Mouse (Mus musculus) embryonic fibroblast, embryonic 13.5 days (primary cell): ENCODE measurements around the gene Gm17660. TPM values are rescaled to one million over a fixed set of nuclear protein-coding genes. Genes with fewer than 3 reads are reported as not detected.

ENCODE experiments used
- H3K27ac ChIP-seq: 2 replicates; pipeline ENCODE4 v1.5.1; 2012; ENCODE audit warnings: low read length, control low read depth, inconsistent platforms; ENCODE audit not compliant: insufficient read depth
- H3K4me1 ChIP-seq: 2 replicates; pipeline ENCODE4 v1.6.1; 2011; ENCODE audit warnings: low read length; ENCODE audit not compliant: control insufficient read depth, insufficient read depth
- H3K4me3 ChIP-seq: 2 replicates; pipeline ENCODE4 v1.5.1; 2011; ENCODE audit warnings: mild to moderate bottlenecking, control low read depth, low read length; ENCODE audit not compliant: insufficient read depth
- CTCF ChIP-seq: IDR thresholded peaks from 2 replicates; pipeline ENCODE4 v1.5.1; 2011; ENCODE audit warnings: mild to moderate bottlenecking, control low read depth, low read length, moderate library complexity, borderline replicate concordance; ENCODE audit not compliant: insufficient read depth
- POLR2A ChIP-seq: IDR thresholded peaks from 2 replicates; pipeline ENCODE4 v1.6.1; 2011; ENCODE audit warnings: low read depth, mild to moderate bottlenecking, control low read depth, low read length, moderate library complexity
- polyA plus RNA-seq: library from polyadenylated mRNA; stranded (reverse); fragments of >200 nt; gene quantifications from 2 replicates; pipeline ENCODE4 v1.2.4, GENCODE M21; 2011; ENCODE audit warnings: low read depth; ENCODE audit not compliant: missing spikeins, insufficient read length

The Gm17660 gene
- not detected in 2 replicates for polyA plus RNA-seq

GRCm38 (mm10) chr5:104077508-104077907, at the start of gene Gm17660:
TSS of gene Gm17660 (minus strand) at chr5:104077608.
- Histone ChIP-seq H3K4me3 (no peak within 1 kb of the TSS), H3K27ac (no peak within 1 kb of the TSS), H3K4me1 (no peaks in the 10 kb centered on the region)
- TF ChIP-seq POLR2A (no peak), CTCF (no peak)

GRCm38 (mm10) chr5:104126561-104127320, 49.3 kb upstream of the Gm17660 start:
- TF ChIP-seq CTCF (no peak), POLR2A (no peak)
- no peak overlapping the region for H3K27ac ChIP-seq
- H3K4me1 ChIP-seq, result peaks cover 8% of the 10 kb centered on the region
- no peak overlapping the region for H3K4me3 ChIP-seq

GRCm38 (mm10) chr5:104124016-104124658, 46.7 kb upstream of the Gm17660 start:
- TF ChIP-seq POLR2A (no peak), CTCF (no peak)
- H3K4me1 ChIP-seq, result peaks cover 8% of the 10 kb centered on the region
- no peak overlapping the region for H3K27ac ChIP-seq
- no peak overlapping the region for H3K4me3 ChIP-seq

DNA sequence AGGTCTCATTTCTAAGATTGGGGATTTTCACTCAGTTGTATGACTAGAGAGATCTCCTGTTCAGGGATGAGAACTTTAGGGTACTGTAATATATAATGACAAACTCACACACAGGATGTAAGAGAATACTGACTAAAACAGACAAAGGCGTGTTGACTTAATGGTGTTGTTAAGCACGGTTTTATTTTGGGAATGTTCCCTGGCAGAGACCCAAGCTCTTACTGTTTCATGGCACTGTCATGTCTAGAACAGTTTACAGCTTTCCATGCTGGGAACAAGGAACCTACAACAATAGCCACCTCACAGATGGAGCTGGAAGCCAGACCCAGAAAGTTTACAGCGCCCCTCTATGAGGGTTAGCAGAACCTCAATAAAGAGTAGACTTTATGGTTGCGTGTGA, 38.5 kb upstream of the Gm17660 start:
- TF ChIP-seq POLR2A (no peak), CTCF (no peak)
- H3K27ac ChIP-seq, result no peak overlapping the region
- no peak overlapping the region for H3K4me3 ChIP-seq
- H3K4me1 ChIP-seq, result peaks cover 4% of the 10 kb centered on the region

- H3K4me1 ChIP-seq, result peaks cover 4% of the 10 kb centered on the region
- TF ChIP-seq POLR2A, result no peak
- TF ChIP-seq CTCF, result no peak
- H3K4me3 ChIP-seq, result no peak overlapping the region
- H3K27ac ChIP-seq, result no peak overlapping the region
Observed at GRCm38 (mm10) chr5:104115118-104115517, 37.7 kb upstream of the Gm17660 start.

- Histone ChIP-seq H3K27ac (no peak within 1 kb of the TSS), H3K4me3 (no peak within 1 kb of the TSS), H3K4me1 (peaks cover 8% of the 10 kb centered on the region)
- TF ChIP-seq POLR2A (no peak), CTCF (no peak)
Observed at GRCm38 (mm10) chr5:104113491-104114172, 36.2 kb upstream of the Gm17660 start, which contains the start of gene Sparcl1. TSS of gene Sparcl1 (minus strand) at chr5:104113733.

DNA sequence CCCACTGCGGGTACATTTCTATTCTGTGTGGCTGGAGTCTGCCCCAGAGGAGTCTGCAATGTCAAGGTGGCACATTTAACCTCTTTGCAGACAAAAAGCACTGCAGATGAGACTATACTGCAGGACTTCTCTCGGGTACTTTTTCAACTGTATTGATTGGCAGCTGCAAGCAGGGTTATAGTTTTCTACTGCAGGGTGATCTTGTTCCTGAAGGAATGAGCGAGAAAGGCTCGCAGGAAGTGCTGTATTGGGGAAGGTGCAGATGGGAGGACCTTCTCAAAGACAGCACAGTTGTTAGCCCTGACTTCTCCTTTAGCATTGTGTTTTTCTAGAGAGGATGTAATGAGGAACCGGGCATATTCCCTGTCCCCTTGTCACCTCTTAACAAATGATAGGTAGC, 35.1 kb upstream of the Gm17660 start:
- Histone ChIP-seq H3K4me3 (no peak overlapping the region), H3K27ac (no peak overlapping the region), H3K4me1 (peaks cover 8% of the 10 kb centered on the region)
- TF ChIP-seq CTCF (no peak), POLR2A (no peak)

GRCm38 (mm10) chr5:104112016-104112415, 34.6 kb upstream of the Gm17660 start:
- Histone ChIP-seq H3K4me3 (no peak overlapping the region), H3K27ac (no peak overlapping the region), H3K4me1 (peaks cover 8% of the 10 kb centered on the region)
- TF ChIP-seq POLR2A (no peak), CTCF (no peak)

DNA sequence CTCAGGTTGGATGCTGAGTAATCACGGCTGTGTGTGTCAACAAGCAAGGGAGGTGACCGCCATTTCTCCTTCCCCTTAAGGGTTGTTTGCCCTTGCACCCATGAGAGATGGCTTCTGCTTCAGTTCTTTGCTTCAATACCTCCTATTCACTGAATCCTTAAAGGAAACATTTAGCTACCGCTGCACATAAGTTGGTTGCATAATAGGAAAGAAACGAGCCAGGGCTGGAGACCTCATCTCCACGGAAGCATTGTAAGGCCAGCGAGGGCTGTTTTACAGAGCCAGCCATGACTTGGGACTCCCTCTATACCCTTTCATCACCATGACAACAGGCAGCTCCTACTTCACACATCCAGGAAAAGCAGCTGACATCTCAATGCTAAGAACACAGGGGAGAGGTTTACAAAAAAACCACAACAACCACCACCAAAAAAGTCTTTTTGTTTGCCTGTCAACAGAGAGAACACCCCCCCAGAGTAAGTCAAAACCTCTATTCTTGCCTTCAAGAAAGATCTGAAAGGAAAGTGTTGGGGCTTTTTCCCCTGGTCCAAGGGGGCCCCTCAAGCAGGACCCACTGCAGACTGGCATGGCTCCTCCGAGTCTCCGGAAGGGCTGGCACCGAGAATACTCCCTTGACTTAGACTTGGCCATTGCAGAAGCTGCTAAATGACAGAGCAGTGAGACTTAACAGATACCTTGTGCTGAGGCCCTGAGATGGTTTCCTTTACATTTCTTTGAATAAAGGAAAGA, 32.9 kb upstream of the Gm17660 start:
- Histone ChIP-seq H3K4me3 (no peak overlapping the region), H3K27ac (no peak overlapping the region), H3K4me1 (peaks cover 8% of the 10 kb centered on the region)
- no peak for TF ChIP-seq CTCF
- no peak for TF ChIP-seq POLR2A
